Mouse (Mus musculus): ENCODE results near the gene Ly6g6c.

The Ly6g6c gene

DNA sequence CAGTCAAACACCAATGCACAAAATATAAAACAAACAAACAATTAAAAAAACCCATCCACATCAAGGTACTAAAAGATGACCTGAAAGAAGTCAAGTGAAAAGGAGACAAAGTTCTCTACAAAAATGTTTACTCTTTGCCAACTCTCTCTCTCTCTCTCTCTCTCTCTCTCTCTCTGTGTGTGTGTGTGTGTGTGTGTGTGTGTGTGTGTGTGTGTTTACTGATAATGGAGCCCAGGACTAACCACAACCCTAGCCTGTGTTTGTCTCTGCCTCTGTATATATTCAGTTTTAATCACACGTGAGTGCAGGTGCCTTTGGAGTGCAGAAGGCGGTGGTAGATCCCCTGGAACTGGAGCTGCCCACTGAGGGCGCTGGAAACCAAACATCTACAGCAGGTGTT is 8.1 kb upstream of the Ly6g6c start:
- no peak for DNase-seq (ENCODE audit: low spot score in 2 of 2)

DNA sequence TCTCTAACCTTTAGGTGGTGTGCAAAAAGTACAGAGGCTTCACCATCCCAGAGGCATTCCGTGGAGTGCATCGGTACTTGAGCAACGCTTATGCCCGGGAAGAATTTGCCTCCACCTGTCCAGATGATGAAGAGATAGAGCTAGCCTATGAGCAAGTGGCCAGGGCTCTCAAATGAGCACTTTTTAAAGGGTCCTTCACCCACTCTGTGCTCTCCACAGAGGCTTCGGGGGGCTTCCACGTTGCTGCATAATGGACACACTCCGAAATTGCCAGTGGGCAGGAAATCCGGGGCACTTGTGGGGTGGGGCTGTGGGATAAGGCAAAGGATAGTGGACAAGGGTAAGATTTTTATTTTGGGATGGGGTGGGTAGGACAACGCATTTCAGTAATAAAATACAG is 6.9 kb upstream of the Ly6g6c start:
- no peak for DNase-seq (ENCODE audit: low spot score in 2 of 2)

DNA sequence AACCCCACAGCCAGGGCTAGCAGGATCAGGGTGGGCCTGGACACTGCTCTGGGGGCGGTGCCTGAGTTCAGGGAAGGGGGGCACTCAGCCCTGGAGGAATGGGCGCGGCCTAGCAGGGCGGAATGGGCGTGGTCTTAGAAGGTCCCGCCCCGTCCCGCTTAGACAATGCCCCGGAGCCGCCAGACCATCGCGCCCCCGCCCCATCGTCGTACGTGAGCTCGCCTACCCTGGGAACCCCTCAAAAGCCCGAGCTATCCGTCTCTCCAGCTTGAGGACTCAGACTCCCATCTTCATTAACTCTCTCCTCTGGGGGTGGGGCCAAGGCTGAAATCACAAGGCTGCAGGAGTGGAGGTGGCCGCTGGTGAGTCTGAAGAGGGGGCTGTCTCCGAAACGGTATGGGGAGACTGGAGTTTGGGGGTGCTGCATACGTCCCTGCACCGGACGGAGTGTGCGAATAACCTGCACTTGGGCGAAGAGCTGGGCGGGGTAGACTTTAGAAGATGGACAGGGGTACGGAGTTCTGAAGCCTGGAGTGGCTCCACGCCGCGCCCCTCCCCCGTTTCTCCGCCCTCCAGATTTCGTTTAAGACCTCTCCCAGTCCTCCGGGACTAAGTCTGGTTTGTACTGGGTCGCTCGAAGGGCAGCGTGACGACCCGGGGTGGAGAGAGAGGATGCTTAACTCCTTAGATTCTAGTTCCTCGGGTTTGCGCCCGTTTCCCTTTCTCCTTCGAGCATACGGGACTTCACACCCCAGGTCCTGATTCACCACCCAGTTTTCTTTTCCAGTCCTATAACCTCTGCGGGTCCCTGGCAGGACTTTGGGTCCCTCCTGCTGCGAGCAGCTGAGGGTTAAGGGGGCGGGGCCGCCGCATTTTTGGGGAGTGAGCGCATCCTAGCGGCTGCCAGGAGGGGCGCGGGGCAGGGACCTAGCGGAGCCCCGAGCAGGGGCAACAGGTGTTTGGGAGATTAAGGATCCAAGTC is 6.0 kb upstream of the Ly6g6c start, which contains the start of gene Ddah2:
Gene Ddah2, plus strand, starts transcription at position 125 of the 982 bp plus-strand sequence.
- DNase-seq (ENCODE audit: low spot score in 2 of 2): peak; percentile 46 to 66

DNA sequence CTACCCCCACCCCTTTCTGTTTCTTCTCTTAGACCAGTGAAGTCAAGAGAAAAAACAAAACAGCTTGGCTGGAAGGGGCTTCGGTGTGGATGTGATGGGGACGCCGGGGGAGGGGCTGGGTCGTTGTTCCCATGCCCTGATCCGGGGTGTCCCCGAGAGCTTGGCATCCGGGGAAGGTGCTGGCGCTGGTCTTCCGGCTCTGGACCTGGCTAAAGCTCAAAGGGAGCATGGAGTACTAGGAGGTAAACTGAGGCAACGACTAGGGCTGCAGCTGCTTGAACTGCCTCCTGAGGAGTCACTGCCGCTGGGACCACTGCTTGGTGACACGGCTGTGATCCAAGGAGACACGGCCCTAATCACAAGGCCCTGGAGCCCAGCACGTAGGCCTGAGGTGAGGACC is 5.1 kb upstream of the Ly6g6c start:
- no peak for DNase-seq (ENCODE audit: low spot score in 2 of 2)

DNA sequence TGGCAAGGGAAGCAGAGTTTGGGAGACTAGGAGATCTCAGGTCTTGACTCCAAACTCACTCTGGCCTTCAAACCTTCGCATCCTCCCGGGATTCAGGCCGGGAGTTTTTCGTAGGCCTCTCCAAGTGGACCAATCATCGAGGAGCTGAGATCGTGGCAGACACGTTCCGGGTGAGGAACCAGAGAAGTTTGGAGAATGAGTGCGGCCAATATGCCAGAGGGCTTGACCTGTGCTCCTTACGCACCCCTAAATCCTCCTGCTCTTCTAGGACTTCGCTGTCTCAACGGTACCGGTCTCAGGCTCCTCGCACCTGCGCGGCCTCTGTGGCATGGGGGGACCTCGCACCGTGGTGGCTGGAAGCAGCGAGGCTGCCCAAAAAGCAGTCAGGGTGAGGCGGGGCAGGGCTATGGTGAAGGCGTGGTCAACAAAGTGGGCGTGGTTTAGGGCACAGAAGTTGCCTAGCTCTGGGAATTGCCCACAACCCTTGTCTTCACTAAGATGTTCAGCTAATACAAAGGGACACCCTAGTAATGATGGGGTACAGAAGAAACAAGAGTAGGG is 4.4 kb upstream of the Ly6g6c start:
- DNase-seq (ENCODE audit: low spot score in 2 of 2): no peak

DNA sequence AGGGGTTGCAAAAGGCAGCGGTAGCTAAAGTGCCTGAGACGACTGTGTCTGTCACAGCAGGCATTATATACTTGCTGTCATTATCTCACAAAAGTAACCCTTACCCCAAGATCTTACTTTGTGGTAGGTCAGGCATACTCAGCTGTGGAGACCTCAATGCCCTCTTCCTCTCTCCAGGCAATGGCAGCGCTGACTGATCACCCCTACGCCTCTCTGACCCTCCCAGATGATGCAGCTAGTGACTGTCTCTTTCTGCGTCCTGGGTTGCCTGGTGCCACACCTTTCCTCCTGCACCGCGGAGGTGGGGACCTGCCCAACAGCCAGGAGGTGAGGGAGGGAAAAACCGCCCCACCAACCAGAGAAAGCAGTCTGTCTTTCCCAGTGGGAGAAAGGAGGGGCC is 3.9 kb upstream of the Ly6g6c start:
- DNase-seq (ENCODE audit: low spot score in 2 of 2): no peak

DNA sequence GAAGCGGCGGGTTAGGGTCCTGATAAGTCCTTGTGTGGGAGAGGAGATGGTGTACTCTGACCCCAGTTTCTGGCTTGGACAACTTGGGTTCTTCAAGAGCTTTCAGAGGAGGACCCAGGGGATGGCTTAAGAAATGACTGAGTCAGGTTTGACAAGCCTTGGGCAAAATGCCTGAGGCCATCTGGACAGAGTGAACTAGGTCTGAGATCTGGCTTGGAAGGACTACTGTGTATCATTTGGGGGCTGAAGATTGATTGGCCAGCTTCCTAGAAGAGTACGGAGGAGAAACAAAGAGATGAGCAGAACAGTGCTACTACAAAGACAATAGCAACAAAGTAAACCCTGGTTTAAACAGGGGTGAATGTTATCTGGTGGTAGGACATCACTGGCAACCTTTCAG is 1.7 kb upstream of the Ly6g6c start:
- no peak for DNase-seq (ENCODE audit: low spot score in 2 of 2)

DNA sequence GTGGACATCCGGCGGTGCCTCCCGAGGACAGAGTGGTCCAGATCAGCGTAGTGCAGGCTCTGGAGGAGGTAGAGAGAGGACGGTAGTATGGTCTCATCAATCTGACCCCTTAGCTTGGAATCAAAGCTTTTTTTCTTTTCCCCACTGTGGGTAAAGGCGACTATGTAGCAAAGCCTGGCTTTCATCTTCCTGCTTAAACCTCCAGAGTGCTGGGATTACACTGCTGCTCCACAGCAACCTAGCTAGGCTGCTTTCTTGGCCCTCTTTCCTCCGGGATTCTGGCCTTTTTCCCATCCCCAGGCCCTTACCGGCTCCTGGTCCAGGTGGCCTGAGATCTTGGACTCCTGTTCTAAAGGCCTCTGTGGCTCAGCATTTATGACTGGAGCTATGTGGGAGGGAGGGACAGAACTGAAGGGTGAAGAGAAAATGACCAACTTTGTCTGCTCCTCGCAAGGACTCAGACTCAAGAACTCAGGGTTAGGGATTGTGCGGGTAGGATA is 760 bp upstream of the Ly6g6c start:
- no peak for DNase-seq (ENCODE audit: low spot score in 2 of 2)

DNA sequence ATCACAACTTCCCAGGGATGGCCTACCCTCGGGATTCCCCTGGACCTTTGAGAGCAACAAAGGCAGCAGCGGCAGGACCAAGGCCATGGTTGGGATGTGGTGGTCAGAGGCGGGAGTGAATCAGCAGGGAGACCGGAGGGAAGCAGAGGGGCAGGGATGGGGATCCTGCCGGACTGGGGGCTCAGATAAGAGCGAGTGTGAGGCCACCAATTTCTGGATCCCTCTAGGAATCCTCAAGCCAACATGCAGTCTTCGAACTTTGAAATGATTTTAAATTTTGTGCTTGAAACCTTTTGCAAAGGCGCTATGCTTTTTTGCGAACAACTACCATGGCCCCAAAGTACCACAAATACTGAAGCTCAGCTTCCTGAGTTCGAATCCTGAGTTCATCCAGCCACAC is 896 bp downstream of the Ly6g6c start, which contains the start of gene Mpig6b:
Gene Mpig6b, minus strand, starts transcription at position 101 of the 400 bp plus-strand sequence.
- no peak for DNase-seq (ENCODE audit: low spot score in 2 of 2)

DNA sequence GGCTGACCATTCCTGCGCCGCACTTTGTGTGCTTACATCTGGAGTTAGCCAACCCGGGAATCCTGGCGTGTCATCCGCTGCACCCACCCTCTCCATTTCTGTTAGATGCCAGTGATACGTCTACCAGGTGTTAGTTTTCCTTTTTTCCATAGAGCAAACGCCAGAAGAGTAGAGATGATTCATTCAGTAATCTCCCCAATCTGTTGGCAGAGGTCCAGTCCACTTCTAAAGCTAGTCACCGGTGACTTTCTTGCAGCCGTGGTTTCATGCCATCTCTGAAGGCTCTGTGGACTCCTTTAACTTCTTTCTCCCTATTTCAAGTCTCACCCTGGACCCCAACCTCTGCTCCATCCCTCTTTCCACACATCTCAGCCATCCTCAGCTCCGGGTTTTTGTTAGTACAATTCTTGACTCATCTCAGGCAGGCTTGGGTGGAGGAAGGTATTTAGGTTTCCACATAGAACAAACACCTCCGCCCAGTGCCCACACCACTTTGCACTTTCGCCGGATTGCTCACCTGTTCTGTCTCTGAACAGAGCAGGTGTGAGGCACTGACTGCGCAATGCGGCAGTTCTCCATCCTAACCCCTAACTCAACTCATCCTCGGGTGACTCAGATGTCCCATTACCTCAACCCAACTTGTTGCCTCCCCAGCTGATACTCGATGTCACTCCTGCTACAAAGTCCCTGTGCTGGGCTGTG is 3.2 kb downstream of the Ly6g6c start:
- peak in 1 of 2 experiments; percentile 42 for DNase-seq (ENCODE audit: low spot score in 2 of 2)

DNA sequence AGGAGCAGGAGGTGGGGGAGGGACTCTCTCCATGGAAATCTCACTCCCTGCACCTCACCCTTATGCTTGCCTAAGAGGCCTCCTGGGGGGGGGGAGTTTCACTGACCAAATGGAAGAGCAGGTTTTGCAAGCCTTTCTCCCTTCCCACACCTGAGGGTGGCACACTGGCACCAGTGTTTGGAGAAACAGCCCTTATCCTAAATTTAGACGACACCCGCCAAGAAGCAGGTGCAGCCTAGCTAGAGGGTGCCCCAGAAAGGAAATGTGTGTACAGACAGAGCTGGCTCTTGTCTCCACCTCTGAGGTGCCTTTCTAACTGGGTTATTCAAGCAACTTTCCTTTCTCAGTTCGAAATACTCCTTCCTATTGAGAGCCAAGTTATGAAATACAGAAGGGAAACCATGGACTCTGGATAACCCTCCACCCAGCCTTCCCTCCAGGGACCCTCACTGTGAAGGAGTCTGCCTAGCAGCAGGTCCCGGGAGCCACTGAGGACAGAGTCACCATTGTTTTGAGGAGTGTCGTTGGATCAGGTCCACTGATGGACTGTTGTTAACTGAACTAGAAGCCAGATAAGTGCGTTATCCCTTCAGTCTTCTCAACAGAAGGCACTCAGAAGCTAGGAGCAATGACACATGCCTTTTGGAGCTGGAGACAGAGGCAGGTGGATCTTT is 5.5 kb downstream of the Ly6g6c start:
- DNase-seq (ENCODE audit: low spot score in 2 of 2): no peak

DNA sequence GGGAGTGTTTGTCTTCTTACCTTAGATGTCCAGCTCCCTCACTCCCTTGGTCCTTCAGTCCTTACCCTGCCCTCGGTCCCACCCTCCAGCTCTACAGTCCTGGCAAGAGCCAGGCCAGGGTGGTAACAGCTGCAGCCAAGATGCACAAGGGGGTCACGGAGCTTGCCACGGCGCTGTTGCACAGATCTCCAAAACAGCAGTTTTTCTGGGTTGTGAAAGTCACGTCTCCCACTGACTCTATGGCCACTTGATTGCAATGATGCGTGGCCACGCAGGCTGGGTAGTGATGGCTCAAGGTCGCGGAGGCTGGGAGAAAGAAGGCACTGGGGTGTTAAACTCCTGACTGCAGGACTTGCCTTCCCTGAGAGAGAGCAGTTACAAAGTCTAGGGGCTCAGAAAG is 6.3 kb downstream of the Ly6g6c start:
- DNase-seq (ENCODE audit: low spot score in 2 of 2): no peak

DNA sequence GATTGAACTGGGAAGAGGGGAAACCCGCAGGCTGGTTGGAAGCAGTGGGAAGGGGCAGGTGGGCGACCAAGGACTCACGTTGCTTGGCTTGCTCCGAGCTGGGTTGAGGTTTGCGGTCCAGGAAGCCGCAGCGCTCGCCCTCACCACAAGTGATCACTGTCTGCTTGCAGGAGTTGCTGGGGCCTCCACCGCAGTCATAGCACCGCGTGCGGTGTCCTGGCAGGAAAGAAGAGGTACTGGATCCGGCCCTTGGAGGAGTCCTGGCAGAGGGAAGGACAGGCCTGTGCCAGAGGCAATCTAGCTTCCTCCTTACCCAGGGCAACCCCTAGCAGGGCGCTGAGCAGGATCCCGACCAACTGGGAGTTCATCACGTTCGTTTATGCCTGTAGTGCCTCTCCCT is 8.9 kb downstream of the Ly6g6c start:
- DNase-seq (ENCODE audit: low spot score in 2 of 2): no peak

DNA sequence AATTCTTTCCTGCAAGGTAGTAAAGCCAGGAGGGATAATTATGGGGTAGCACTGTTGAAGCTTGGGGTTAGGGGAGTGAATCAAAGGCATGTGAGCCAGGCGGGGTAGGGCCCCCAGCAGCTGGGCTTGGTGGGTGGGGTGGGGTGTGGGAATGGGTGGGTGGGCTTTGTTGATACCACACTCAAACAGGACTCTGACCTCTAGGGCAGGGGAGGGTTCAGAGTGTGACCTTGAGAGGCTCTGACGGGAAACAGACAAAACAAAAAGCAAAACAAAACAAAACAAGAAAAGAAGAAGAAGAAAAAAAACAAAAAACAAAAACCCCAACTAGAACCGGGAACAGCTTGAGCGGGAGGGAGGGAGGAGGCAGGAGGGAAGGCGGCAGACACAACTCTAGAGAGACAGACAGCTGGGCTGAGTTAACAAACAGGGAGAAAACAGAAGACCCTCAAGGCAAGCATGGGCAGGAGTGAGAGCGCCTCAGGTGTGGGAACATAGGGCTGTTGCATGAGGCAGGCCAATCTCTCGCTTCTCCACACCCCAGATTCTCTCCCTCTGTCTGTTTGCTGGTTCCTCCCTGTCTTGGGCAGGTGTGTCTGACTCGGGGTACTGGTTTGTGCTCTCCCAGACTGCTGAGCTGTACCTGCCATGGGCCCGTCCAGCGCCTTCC is 11.5 kb downstream of the Ly6g6c start, which contains the start of gene Ly6g6e:
Gene Ly6g6e, plus strand, starts transcription at position 396 of the 670 bp plus-strand sequence.
- DNase-seq (ENCODE audit: low spot score in 2 of 2): no peak

DNA sequence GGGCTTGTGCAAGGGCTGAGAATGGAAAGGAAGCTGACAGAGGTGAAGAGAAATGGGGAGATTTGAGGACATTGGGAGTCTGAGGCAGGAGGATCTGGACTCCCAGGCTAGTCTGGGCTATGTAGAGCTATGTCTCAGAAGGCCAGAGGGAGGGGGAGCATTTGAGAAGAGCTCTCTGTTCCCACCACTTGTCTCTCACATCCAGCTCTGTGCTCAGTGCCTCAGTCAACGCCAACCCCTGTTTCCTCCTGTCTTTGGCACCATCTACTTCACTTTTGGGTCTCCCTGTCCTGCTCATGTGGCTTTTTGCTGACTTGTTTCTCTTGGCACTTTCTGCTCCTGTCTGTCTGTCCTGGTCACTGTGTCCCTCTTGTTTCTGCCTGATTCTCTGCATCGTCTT is 12.1 kb downstream of the Ly6g6c start:
- DNase-seq (ENCODE audit: low spot score in 2 of 2): no peak

DNA sequence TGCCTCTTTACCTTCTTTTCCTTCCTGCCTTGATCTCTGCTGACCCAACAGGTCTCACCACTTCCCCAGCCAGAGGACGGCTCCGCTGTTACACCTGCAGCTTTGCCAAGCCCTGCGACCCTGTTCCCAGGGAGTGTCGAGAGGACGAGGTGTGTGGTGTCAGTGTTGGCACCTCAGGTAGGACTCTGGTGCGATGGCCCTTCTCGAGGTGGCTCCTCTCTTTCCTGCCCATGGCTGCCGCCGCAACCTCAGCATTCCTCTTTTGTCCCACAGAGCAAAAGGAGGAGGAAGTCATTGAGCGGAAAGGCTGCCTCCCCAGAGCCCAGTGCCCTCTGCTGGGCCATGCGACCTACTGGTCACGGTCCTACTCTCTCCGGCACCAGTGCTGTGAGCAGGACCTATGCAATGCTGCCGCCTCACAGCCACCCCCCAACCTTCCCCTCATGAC is 12.6 kb downstream of the Ly6g6c start, which contains the start of gene Ly6g6d:
Gene Ly6g6d, minus strand, starts transcription at position 280 of the 448 bp plus-strand sequence.
- DNase-seq (ENCODE audit: low spot score in 2 of 2): no peak

DNA sequence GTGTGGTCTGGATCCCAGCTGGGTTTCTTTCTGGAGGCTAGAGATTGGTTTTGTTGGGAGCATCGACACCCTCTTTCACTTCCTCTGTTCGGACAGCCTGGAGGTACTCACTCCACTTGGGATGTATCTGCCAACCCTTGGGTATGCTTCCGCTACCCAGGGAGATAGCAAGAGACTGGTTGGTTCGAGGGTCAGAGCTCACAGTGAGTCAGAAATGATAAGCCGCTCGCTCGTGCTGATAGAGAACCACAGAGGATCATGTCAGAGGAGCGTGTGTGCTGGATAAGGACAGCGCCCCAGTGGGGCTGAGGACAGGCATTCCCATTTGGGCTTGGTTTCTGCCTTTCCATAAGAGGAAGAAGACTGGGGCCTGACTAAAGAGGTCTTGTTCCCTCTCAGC is 14.6 kb downstream of the Ly6g6c start:
- no peak for DNase-seq (ENCODE audit: low spot score in 2 of 2)

DNA sequence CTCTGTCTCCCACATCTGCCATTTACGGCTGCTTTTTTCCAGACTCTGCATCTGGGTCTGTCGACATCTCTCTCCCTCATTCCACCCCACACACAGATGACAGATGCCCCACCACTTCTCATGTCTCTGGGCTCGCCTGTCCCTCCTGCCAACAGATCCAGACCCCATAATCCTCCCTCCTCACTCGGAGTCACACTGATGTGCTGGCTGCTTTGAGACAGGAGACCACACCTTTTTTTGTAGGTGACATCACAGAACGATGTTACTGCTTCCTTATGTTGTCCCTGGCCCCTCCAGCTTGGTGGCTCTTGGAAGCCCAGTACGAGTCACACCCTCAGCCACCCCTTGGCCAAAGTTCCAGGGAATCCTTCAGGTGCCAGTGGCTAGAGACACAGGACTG is 15.1 kb downstream of the Ly6g6c start:
- no peak for DNase-seq (ENCODE audit: low spot score in 2 of 2)

DNA sequence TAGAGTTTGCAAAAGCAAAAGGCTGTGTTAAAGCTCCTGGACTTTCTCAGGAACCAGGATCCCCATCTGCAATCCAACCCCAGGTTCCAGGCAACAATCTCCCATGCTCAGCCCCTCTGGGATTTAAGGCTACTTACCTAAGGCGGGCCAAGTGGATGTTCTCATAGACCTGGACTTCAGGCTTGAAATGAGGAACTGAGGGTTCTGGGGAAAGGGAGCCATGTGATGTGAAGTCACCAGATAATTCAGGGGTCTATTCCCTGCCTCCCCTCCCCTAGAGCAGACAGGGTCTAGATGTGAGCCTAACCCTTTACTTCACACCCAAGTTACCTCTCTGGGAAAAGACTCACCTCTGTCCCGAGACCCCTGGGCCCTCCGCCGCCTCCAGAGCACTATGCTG is 15.5 kb downstream of the Ly6g6c start:
- no peak for DNase-seq (ENCODE audit: low spot score in 2 of 2)

DNA sequence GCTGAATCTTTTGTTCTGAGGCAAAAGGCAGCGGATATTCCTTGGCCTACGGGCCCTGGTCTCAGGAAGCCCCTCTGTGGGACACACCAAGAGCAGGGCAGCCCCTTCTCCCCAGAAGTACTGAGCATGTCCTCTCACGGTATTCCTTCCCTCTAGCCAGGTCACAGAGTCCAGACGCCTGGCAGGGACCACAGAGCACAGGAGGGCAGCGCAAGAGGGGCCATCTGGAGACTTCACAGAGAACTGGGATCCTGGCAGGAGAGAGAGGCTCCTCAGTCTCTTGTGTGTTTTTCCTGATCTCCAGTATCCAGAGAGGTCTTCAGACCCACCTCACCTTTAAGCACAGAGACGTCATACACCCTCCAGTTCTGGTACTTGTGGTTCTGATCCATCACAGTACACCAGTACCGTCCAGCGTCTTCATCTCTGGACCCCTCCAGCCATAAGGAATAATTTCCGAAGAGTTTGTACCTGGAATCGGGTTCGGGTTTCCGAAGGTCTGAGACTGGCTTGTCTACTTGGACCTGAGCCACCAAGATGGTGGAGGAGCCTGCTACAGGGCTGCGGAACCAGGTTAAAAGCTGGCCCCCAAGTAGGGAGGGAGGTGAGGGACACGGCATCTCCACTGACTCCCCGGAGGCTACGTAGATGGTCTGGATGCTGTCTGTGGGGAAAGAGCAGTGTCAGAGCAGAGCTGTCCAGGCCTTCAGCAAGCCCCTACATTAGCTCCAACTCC is 17.8 kb downstream of the Ly6g6c start:
- no peak for DNase-seq (ENCODE audit: low spot score in 2 of 2)

Data from right cerebral cortex, adult 2 months (tissue).